Mouse (Mus musculus) G1E-ER4 (cell line): ENCODE results near the gene Snx29. TPM values are rescaled to one million over a fixed set of nuclear protein-coding genes. Genes with fewer than 3 reads are reported as not detected.

Experiments
- GATA1 ChIP-seq: IDR thresholded peaks from one replicate; pipeline ENCODE4 v1.8.0; 2012; ENCODE audit warnings: low read length, inconsistent platforms
- polyA plus RNA-seq: library from polyadenylated mRNA; stranded (reverse); fragments of >175 nt; gene quantifications from 2 replicates; pipeline ENCODE4 v1.2.3, GENCODE M21; 2012

Snx29 gene
- polyA plus RNA-seq, 1 experiment, result 3.7 TPM

DNA sequence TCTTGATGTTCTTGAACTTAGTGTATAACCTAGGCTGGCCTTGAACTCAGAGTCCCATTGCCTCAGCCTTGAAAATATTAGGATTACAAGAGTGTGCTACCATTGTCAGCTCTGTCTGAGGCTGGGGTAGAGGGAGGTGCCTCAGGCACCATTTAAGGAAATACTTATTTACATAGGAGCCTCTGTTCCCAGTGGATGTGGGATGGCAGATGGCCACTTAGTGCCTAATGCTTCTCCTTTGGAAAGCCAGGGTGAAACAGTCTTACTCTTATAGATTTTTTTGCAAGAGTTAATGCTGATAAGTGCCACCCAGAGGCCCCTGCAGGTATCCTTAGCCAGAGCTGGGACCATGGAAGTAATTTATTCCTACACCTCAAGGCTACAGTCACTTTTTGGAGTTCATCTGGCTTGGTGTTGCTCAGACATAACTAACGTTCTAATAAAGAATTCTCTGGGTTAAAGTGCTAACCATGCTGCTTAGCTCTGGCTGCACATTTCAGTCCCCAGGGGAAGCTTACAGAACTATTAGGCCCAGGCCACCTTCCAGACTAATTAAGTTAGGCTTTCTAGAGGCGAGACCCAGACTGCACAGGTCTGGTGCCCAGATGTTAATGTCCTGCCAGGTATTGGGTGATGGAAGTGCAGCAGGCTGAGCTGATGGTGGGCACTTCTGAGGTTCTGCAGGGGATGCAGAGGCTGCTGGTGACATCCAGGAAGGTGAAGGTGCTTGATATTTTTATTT lies 135.1 kb downstream of the Snx29 start:
- no peak for TF ChIP-seq GATA1

DNA sequence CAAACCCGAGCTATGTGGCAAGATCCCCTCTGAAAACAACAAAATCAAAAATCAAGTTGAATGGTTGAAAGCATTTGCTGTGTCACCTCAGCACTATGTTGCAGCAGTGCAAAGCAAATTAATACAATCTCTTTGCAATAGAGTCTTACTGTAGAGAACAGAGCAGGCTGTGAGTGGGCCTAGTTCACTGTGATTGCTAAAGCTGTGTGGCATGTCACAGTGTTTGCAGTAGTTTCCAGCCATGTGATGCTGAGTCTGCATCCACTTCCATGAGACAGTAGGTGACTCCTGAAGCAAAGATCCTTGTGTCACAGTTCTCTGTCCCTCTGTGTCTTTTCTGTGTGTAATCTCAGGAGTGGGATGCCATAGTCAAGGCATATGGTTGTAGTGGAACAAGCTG lies 137.5 kb downstream of the Snx29 start:
- TF ChIP-seq GATA1, result no peak

DNA sequence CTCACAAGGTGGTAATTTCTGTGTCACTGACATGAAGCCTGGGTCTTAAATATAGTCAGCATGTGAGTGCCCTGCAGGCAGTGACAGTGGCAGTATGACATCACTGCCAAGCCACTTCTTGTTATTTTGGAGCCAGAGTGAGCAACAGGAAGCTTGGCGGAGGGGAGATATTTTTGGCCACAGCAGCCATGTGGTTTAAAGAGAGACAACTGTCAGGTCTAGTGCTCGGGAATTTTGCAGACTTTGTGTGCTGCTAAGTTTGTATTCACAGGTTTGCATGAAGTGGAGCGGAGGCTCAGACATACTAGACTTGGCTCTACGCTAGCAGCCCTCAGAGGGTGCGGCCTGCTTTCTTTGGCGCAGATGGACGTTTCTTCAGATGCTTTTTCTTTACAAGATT lies 138.9 kb downstream of the Snx29 start:
- no peak for TF ChIP-seq GATA1

DNA sequence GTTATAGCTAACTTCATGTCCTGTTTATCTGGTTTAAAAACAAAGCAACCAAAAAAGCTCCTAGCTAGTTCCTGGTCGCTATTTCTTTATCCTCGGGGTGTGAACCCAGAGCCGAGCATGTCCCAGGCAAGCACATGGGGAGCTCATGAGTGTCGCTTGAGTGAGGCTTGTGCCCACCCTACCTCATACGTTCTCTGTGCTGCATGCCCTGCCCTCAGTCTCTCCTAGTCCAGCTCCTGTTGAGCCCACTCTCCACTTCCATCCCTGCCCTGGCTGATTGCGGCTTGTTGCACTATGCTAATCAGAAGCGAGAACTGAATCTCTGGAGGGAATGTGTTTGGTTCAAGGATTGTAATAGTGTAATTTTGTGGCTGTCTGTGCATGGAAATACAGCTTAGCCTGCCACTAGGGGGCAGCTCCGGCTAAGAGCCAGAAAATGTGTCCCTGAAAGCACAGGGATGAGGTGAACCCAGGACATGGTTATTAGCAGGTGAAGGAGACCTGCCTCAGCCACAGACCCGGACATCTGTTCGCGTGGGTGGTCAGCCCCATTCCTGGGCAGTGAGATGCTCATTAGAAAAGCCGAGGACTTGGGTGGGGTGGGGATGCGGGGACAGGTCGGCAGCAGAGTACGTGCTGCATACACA lies 145.9 kb downstream of the Snx29 start:
- TF ChIP-seq GATA1, result no peak

DNA sequence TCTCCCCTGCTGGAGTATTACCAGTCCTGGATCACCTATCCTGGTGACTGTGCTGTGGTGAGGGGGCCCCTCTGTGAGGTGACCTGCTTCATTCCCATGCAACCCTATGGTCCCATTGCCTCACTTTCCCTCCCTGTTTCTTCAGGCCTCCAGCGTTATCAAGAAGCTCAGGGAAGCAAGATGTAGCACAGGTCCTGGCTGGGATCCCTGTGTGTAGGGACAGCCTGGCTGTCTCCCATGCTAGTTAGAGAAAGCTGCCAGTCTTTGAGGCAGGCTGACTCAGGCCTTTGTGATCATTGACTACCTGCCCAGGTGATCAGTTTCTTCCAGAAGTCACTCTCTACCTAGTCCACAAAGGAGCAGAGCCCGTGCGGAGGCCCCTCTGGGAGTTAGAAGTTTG lies 146.8 kb downstream of the Snx29 start:
- no peak for TF ChIP-seq GATA1

DNA sequence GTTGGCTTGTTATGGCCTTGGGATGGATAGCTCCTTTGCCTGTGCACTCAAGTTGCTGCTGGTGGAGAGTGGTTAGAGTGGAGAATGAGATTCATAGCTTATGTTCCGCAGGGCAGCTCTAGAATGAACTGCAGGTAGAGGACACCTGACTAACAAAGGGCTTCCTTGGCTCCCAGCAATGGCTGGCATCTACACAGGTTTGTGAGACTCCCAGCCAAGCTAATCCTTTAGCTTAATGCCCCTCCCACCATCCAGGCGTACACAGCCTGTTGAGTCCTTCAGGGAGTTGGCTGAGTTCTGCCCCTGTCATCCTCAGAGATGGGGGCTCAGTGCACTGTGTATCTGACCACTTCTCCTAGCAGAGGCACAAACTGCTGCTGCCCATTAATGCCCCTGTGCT lies 148.5 kb downstream of the Snx29 start:
- TF ChIP-seq GATA1, result no peak

DNA sequence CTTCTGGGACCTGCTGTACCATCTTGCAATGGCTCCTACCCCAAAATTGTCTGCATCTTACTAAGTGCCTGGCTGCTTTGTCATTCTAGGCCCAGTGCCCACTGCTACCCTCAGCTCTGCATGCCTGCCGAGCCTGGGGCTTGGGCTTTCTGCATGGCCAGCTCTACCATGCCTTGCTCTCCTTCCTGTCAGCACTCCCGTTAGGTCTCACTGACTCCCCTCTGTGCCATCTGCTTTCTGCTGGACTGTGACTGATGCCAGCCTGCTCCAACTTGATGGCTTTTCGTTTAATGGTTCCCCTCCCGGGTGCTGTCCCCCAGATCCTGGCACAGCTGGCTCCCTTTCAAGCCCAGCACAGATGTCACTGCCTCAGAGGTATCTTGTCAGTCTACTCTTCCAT lies 150.1 kb downstream of the Snx29 start:
- TF ChIP-seq GATA1, result no peak

DNA sequence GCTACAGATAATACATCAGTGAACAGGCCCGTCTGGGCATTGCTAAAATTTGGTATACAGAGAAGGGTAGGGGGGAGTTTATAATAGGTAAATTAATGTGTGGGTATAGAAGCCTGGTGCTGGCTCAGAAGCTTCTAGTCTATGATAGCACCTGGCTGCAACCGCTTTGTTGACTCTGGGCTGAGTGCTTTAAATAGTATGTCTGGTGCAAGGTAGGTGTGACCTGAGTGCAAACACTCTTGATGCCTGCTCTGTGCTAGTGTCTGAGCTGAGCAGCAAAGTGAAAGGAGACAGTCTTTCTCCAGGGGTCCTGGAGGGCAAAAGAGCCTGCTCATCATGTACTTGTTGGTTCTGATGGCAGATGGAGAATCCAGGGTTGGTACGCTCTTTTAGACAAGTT lies 150.8 kb downstream of the Snx29 start:
- TF ChIP-seq GATA1, result no peak

DNA sequence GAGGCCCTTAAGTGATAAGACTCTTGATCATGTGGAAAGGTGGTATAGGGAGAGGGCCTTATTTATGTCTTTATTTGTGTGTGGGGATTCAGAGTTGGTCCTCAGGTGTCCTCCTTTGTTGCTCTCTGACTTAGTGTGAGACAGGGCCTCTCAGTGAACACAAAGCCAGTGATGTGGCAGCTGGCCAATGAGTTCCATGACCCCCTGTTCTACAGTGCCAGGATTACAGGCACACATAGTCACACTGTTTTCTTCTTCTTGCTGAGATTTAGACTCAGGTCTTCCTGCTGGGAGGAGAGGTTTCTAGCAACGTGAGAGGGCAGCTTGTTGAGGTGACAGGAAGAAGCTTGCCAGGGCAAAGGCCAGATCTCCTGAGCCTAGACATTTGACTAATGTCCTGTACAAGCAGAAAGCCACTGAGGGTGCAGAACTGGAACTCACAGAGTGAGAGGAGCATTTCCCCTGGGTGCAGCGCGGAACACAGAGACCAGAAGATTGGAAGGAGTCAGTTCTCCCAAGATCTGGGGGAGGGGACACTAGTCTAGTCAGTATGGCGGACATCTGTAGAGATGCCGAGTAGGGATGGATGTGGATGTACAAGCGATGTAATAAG lies 151.3 kb downstream of the Snx29 start:
- TF ChIP-seq GATA1, result no peak

DNA sequence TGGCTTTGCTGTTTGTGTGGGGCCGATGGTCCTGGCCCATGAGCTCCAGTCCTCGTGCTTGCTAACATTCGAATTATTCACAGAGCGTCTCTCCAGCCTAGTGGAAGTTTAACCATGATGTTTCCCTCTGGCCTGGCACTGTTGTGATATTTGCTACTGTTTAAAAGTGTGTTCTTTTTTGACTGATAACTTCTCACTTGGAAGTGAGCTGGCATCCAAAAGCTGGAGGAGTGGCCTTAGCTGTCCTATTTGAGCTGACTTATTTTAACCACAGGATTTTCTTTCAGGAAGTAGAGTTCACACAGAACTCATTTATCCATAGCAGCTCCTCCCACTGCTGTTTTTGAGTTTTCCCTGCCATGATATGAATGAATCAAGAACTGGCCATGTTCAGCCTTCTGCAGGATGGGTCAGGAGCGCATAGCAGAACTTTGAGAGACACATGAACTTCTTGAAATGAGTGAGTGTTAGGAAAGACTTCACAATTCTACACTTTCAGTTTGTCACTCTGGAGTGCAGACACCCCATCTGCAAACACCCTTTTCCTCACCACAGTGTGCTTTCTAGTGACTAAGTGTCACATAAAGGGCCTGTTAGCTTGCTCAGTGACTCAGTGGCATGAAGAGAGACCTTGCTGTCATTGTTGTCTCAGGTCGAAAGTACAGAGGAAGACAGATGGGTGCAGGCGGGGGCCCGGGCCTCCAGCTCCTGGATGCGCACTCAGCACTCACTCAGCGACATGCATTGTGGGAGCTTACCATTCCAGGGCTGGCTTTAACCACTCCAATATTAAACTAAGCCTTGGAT lies 152.6 kb downstream of the Snx29 start:
- TF ChIP-seq GATA1, result no peak

DNA sequence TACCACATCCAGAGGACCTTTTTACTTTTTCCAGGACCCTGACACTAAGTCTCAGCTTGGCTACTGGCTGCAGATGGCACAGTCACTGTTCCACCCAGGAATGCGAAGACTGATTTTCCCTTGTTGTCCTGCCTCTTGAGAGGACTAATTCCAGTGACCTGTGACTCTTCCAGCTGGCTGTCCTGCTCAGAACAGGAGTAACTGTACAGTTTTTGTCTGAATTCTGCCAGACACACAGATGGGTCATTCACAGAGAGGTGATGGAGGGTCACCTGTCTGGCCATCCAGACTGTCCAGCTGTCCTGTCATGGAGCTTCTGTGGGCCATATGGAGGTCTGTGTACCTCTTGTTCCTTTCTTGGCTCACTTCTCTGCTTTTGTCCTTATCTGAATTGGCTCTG lies 153.6 kb downstream of the Snx29 start:
- no peak for TF ChIP-seq GATA1

DNA sequence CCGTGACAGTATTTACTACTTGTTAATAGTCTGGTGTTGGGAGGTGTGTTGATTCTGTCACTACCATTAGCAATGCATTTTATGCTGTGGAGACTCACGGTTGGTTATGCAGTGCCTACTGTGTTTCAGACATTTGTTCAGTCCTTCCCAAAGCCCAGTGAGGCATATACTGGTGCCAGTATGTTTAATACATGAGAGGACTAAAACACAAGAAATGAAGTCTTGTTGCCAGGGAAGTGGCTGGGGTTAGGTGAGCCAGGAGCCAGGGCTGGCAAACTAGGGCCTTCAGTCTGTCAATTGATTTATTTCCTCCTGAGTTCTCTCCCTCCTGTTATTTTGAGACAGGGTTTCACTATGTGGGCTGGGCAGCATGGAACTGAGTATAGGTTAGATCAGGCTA lies 154.3 kb downstream of the Snx29 start:
- TF ChIP-seq GATA1, result no peak

DNA sequence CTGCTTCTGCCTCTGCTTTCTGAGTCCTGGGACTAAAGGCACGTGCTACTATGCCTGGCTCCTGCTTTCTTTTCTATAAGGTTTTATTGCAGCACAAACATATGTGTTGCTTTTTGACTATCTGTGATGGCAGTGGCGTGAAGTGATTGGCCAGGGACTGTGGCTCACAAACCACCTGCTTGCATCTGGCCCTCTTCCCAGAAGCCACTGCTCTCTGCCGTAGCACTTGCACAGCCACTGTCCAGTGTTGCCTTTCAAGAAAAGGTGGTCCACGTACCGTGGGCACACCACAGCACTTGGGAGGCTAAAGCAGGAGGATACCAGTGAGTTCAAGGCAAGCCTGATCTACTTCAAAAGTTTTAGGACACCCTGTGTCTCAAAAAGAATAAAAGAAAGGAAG lies 154.9 kb downstream of the Snx29 start:
- no peak for TF ChIP-seq GATA1

DNA sequence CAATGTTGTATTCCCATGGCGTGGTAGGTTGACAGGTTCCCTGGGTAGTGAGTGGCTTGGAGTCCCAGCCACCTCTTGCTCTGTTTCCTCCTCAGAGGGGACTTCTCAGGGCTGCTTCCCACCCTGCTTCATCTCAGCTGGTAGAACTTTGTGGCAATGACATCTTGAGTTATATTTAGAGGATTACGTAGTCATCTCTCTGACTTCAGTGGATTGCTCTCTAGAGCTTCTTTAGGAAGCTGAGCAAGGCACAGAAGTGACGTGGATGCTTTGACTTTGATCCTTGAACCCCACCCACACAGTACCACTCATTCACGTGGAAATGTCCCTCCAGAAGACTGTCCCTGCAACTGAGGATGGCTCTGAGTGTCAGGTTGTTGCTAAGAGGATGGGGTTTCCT lies 156.9 kb downstream of the Snx29 start:
- no peak for TF ChIP-seq GATA1

DNA sequence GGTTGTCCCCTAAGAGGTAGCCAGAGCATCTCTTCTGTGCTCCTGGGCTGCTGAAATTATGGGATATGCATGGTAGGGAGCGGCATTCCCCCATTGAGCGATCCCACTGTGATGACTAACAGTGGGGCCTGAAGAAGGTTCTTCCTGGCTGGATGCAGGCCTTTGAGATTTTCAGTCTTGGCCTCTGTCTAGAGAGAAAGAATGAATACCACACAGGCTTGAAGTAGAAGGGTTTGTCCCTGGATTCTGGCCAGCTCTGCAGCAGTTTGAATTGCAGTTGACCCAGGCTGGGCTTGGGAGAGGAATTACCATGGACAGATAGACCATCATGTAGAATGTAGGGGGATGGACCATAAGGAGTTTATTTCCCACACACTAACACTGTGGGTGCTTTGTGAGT lies 159.5 kb downstream of the Snx29 start:
- TF ChIP-seq GATA1, result no peak

DNA sequence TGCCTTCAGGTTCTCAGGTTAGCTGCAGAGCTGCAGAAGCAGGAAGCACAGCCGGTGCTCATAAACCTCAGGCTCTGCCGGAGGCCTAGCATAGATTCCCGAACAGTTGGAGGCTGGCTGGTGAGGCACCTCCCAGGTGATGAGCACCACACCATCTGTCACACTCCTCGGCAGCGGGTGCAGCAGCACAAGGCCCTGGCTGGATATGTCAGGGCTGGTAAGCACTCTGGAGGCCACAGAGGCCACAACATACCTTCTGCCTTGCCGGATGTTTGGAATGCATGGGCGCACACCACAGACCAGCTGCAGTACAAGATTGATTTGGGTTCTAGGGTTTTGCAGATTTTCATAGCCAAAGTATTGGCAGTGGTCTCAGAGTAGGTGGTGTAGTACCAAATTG lies 172.2 kb downstream of the Snx29 start:
- no peak for TF ChIP-seq GATA1
